Mouse (Mus musculus): ENCODE results near the gene Scfd2.

Scfd2 gene

DNA sequence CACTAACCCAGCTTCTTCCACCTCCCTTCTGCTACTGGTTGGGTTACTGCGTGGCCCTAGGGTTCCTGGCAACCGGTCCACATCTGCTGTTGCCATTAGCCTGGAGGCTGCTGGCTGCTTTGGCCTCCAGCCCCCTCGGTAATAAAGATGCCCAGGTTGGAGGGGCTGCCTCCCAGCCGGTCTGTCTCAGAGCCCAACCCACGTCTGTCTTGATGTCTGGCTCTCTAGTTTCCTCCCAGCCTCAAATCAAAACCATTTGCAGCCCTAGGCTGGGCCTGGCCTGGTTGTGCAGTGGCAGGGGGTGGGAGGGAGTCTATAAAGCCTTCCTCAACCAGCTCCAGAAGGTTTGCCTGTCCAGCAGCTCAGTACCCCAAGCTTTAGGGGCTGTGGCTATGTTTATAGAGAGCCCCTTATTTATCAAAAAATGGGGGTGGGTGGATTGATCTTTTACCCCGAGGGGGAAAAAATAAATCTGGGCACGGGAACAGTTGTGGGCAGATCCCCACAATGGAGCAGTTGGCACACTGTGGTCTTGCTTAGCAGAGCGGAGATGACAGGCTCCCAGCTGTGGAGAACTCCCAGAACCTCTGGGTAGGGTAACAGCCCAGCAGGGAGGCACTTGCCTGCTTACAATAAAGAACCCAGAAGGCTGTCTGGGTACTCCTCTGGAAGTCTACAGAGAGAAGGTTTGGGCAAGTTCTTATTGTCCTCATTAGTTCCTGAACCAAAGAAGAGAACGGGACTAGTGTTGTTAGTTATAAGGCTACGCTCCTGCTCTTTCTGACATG, 329.8 kb downstream of the Scfd2 start:
- DNase-seq (ENCODE audit: low spot score in 2 of 2), result no peak

DNA sequence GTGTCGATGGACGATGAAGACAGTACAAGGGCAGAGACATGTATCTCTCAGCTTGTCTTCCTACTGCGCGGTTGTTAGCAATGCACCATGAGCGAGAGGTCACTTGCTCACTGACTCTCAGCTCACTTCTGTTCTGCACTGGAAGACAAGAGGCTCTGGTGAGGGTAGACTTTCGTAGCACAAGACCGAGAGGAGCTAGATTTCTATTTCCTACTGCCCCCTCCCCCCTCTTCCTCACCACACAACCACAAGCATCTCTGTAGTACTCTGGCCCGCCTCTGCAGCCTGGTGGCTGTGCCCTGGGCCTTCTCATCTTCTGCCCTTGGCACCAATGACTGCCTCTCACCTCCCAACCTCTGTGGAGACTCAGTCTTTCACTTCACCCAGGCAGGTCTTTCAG, 331.1 kb downstream of the Scfd2 start:
- peak; percentile 37 to 53 for DNase-seq (ENCODE audit: low spot score in 2 of 2)

GRCm38 (mm10) chr5:74199793-74200192, 331.8 kb downstream of the Scfd2 start:
- DNase-seq (ENCODE audit: low spot score in 2 of 2), result no peak

DNA sequence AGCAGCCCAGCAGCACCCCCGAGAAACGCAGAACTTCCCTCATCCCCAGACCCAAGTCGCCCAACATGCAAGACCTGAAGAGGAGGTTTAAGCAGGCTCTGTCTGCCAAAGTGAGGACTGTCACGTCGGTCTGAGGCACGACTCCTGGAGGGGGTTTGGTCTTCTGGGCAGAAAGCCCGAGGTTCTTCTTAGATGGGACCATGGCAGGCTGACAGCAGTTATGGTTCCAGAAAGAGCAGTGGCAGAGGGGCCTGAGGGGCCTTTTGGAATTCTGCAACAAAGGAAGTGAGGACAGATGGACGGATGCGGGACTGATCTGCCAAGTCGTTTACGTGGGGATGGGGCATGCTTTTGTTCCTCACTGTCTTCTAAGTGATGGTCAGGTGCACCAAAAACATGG, 333.1 kb downstream of the Scfd2 start:
- DNase-seq (ENCODE audit: low spot score in 2 of 2), result no peak

- DNase-seq (ENCODE audit: low spot score in 2 of 2), result no peak
Measured at GRCm38 (mm10) chr5:74197541-74198330, 333.8 kb downstream of the Scfd2 start.

DNA sequence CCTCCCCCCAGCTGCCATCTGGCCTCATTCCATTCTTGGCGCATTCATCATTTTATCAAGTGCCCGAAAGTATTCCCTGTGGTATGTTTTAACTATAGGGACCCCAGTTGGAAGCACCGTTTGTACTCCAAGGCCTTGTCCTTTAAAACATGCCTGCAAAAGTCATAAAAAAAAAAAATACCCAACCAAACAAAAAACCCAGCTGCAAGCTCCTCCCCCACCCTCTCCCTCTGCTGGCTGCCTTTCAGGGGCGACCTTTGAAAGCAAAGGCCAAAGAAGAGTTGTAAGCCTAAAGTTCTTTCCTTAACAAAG, 335.3 kb downstream of the Scfd2 start:
- DNase-seq (ENCODE audit: low spot score in 2 of 2), result peak; percentile 39 to 50

GRCm38 (mm10) chr5:74195614-74196306, 335.8 kb downstream of the Scfd2 start:
- DNase-seq (ENCODE audit: low spot score in 2 of 2), result peak in 1 of 2 experiments; percentile 21

- peak; percentile 93 to 98 for DNase-seq (ENCODE audit: low spot score in 2 of 2)
Measured at GRCm38 (mm10) chr5:74194841-74195613, 336.5 kb downstream of the Scfd2 start, which contains the start of gene Rasl11b. Gene Rasl11b, plus strand, starts transcription at chr5:74195286.

DNA sequence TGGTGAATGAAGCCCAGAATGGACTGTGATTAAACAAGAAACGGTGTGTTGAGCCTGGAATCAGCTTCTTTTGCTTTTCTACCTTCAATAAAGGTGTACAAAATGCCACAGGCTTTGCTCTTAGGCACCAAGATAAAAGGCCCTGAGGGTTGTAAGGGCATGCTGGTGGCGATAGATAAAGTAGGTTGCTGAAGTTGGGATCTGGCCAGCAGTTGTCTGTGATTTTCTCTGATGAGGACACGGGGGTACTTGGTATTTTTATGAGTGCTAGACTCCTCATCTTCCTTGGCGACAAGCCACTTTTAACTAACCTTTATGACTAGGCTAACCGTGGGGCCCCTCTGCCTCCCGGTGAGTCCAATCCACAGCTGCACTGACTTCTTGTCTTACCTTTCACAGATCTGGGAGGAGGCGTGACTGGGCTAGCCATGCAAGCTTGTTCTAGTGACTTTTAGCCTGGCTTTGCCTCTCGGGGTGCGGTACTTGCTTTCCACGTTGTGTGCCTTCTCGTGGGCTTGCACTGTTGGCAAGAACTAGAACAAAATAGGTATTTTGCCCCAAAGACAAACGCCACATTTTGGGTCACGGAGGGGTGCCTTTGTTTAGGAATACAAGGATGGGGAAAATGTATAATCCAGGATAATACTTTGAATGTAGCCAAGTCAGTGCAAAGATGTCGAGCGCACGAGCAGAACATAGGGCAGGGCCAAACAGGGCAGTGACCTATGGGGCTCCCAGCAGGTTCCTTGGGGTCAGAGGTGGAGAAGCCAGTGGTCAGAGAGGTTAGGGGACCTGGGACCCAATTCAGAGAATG, 337.3 kb downstream of the Scfd2 start:
- DNase-seq (ENCODE audit: low spot score in 2 of 2), result no peak

- no peak for DNase-seq (ENCODE audit: low spot score in 2 of 2)
Measured at GRCm38 (mm10) chr5:74193626-74194025, 337.9 kb downstream of the Scfd2 start.

DNA sequence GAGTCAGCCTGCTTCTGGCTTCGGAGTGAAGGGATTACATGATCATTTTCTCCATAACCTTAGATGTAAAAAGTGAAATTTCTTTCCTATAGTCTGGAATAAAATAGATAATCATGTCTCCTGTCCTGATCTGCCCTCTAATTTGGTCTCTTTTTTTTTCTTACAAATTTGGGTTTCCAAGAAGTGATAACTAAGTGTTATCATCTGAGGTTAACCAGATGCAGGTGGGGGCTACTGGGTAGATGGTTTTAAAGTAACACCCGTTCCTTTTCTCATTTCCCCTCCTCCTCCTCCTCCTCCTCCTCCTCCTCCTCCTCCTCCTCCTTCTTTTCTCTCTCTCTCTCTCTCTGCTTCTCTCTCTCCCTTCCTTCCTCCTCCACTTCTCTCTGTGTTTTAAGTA, 338.6 kb downstream of the Scfd2 start:
- DNase-seq (ENCODE audit: low spot score in 2 of 2), result no peak

GRCm38 (mm10) chr5:74190911-74191310, 340.6 kb downstream of the Scfd2 start:
- DNase-seq (ENCODE audit: low spot score in 2 of 2), result no peak

GRCm38 (mm10) chr5:74190161-74190491, 341.4 kb downstream of the Scfd2 start:
- no peak for DNase-seq (ENCODE audit: low spot score in 2 of 2)

GRCm38 (mm10) chr5:74189484-74190160, 341.9 kb downstream of the Scfd2 start:
- DNase-seq (ENCODE audit: low spot score in 2 of 2), result no peak

- no peak for DNase-seq (ENCODE audit: low spot score in 2 of 2)
Measured at GRCm38 (mm10) chr5:74188886-74189285, 342.7 kb downstream of the Scfd2 start.

GRCm38 (mm10) chr5:74188076-74188475, 343.5 kb downstream of the Scfd2 start:
- DNase-seq (ENCODE audit: low spot score in 2 of 2), result no peak

DNA sequence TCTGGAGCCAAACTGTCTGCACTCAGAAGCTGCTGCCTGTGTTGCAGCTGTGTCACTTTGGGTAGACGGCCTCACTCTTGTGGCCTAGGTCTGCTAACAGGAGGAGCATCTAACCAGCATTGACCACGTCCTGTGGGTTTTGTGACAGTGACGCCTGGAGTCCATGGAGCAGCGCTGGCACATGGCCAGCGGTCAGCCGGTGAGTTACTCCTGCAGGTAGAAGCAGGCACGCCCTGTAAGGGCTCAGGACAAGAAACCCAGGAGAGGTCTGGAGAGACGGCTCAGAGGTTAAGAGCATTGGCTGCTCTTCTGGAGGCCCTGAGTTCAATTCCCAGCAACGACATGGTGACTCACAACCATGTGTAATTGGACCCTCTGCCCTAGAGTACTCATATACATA, 347.0 kb downstream of the Scfd2 start:
- no peak for DNase-seq (ENCODE audit: low spot score in 2 of 2)

- DNase-seq (ENCODE audit: low spot score in 2 of 2), result no peak
Measured at GRCm38 (mm10) chr5:74183118-74183517, 348.4 kb downstream of the Scfd2 start.

- DNase-seq (ENCODE audit: low spot score in 2 of 2), result no peak
Measured at GRCm38 (mm10) chr5:74180216-74180615, 351.3 kb downstream of the Scfd2 start.

DNA sequence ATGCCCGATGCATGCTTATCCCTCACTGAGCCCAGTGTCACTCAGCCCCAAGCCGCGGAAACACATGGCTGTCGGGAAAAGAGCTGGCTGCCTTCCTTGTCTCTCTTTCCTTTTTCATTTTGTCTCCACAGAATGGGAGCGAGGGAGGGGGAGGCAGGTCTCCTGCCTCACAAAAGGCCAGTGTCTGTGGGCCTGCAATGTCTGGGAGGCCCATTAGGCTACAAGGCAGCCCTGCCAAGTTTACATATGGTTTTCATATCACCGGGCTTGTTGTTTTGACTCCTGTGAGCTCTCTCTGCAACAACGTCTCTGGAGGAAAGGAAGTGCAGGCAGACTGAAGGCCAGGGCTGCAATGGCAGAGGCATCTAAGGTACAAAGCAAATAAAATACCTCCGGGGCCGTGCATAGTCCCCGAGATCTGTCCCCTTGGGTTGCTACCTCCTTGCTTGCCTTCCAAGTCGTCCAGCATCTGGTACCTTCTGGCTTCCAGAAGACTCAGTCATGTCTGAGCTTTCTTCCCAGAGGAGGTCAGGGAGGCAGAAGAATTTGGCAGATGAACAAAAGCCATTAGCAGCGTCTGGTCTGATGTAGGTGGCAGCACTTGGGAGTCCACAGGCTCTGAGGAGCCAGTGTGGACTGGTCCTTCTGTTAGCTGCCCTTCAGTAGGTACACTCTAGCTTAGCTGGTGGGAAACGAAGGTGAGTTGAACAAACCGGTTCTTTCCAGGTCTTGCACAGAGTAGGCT, 355.9 kb downstream of the Scfd2 start:
- DNase-seq (ENCODE audit: low spot score in 2 of 2), result no peak

Measured in thymus, postnatal 10 days (tissue).